Mouse (Mus musculus) embryonic fibroblast, embryonic 13.5 days (primary cell): Measurements from ENCODE around the gene Psmc3.

Experiments used
- CTCF ChIP-seq: IDR thresholded peaks from 2 replicates; pipeline ENCODE4 v1.5.1; 2011; ENCODE audit warnings: mild to moderate bottlenecking, control low read depth, low read length, moderate library complexity, borderline replicate concordance; ENCODE audit not compliant: insufficient read depth
- POLR2A ChIP-seq: IDR thresholded peaks from 2 replicates; pipeline ENCODE4 v1.6.1; 2011; ENCODE audit warnings: low read depth, mild to moderate bottlenecking, control low read depth, low read length, moderate library complexity

DNA sequence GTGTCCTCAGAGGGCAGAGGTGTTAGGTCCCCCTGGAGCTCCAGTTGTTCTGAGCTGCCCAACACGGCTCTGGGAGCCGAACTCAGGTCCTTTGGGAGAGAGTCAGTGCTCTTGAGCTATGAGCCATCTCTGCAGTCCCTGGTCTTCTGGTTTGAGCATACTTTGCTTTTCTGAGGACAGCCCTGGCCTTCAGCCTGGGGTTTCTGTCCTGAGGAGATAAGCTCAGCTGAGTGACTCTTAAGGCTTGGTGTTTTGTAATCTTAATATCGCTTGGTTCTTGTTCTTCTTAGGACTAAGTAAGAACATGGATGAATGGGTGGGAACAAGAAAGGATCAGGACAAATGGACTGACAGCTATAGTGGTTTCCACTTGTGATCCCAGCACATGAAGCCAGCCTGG, 54.3 kb downstream of the Psmc3 start:
- TF ChIP-seq POLR2A (no peak), CTCF (no peak)
